16 mouse cellular contexts compared by ENCODE assay signal in the genomic region with DNA sequence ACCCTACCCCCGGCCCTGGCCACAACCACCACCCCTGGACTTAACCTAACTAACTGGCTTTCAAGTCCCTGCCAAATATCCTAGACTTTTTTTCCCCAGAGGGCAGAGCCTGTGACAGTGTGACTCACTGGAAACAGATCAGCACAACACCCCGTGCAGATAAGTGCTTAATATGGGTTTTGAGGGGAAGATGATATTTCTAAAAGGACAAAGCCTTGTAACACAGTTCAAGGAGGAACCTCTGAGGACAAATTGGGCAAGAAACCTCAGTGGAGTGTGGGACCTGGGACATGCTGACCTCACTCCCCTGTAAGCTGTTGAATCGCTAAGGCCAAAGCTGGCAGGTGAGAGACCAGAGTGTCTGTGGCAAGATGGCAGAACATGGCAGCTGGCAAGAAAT. TPM values are rescaled to one million over a fixed set of nuclear protein-coding genes. Genes with fewer than 3 reads are reported as not detected.
DNase-seq lines count a peak whose midpoint lies in the region; ATAC-seq lines count a peak whose summit lies in the region.
"Had no signal": no experiment of that assay in that cellular context is flagged by ENCODE, and none has a peak within 500 bp of the region (broad histone marks: within the 10 kb centered on the region; RNA-seq: fewer than 3 reads in every experiment).

No protein-coding gene starts in this region.

- no peaks in the 10 kb centered on the region for H3K36me3 ChIP-seq in heart, embryonic 12.5 days
- no peaks in the 10 kb centered on the region for H3K36me3 ChIP-seq in heart, embryonic 10.5 days
- H3K36me3 ChIP-seq in hindbrain, embryonic 14.5 days (replicated peaks; ENCODE audit: control insufficient read depth, insufficient read depth): no peaks in the 10 kb centered on the region
- H3K36me3 ChIP-seq: embryonic facial prominence, embryonic 13.5 days; liver, embryonic 13.5 days had no signal

- no peak overlapping the region for H3K27ac ChIP-seq in heart, embryonic 12.5 days (ENCODE audit: poor library complexity, severe bottlenecking)
- H3K27ac ChIP-seq in heart, embryonic 10.5 days: no peak overlapping the region
- H3K27ac ChIP-seq in hindbrain, embryonic 14.5 days: no peak overlapping the region
- H3K27ac ChIP-seq: embryonic facial prominence, embryonic 13.5 days; liver, embryonic 13.5 days had no signal

- H3K9ac ChIP-seq in heart, embryonic 12.5 days: no peak overlapping the region
- no peak overlapping the region for H3K9ac ChIP-seq in hindbrain, embryonic 14.5 days
- H3K9ac ChIP-seq: embryonic facial prominence, embryonic 13.5 days; liver, embryonic 13.5 days had no signal

- no peaks in the 10 kb centered on the region for H3K27me3 ChIP-seq in heart, embryonic 12.5 days (replicated peaks)
- no peaks in the 10 kb centered on the region for H3K27me3 ChIP-seq in heart, embryonic 10.5 days (ENCODE audit: insufficient read depth, poor library complexity, severe bottlenecking)
- H3K27me3 ChIP-seq in hindbrain, embryonic 14.5 days (ENCODE audit: control insufficient read depth, insufficient read depth, low read length): no peaks in the 10 kb centered on the region
- H3K27me3 ChIP-seq: embryonic facial prominence, embryonic 13.5 days had no signal

- H3K4me1 ChIP-seq in heart, embryonic 12.5 days (replicated peaks): 0 out of 2 replicates have a peak, but pooled peaks cover 4% of the 10 kb centered on the region
- H3K4me1 ChIP-seq in heart, embryonic 10.5 days: no peaks in the 10 kb centered on the region
- H3K4me1 ChIP-seq in hindbrain, embryonic 14.5 days (replicated peaks; ENCODE audit: control insufficient read depth, insufficient read depth, low read length): peaks cover 6% of the 10 kb centered on the region; the same call in 1 of the 2 replicates
- H3K4me1 ChIP-seq: embryonic facial prominence, embryonic 13.5 days; liver, embryonic 13.5 days had no signal

- intact Hi-C loops in left cerebral cortex, postnatal 25 days (cut with DNase I): no loop called here

- H3K4me2 ChIP-seq in heart, embryonic 12.5 days: 0 out of 2 replicates have a peak overlapping the region, but pooled peaks have one; percentile 7
- H3K4me2 ChIP-seq in hindbrain, embryonic 14.5 days (replicated peaks): peak overlapping the region; percentile 80
- H3K4me2 ChIP-seq: embryonic facial prominence, embryonic 13.5 days; liver, embryonic 13.5 days had no signal

- no peaks in the 10 kb centered on the region for H3K9me3 ChIP-seq in heart, embryonic 12.5 days (replicated peaks)
- no peaks in the 10 kb centered on the region for H3K9me3 ChIP-seq in heart, embryonic 10.5 days
- no peaks in the 10 kb centered on the region for H3K9me3 ChIP-seq in hindbrain, embryonic 14.5 days (ENCODE audit: control insufficient read depth, low read length)
- H3K9me3 ChIP-seq: embryonic facial prominence, embryonic 13.5 days had no signal

- ATAC-seq in heart, embryonic 12.5 days (ENCODE audit: insufficient number of reproducible peaks, low FRiP score): no peak
- ATAC-seq in hindbrain, embryonic 14.5 days (ENCODE audit: low FRiP score): no peak
- ATAC-seq in monocyte, adult 5-6 weeks (replicated peaks; ENCODE audit: insufficient number of reproducible peaks, low FRiP score, low TSS enrichment, poor library complexity, severe bottlenecking): 0 out of 2 replicates have a peak, but pooled peaks have one; percentile 47

- no peak overlapping the region for H3K4me3 ChIP-seq in heart, embryonic 12.5 days
- no peak overlapping the region for H3K4me3 ChIP-seq in heart, embryonic 10.5 days
- H3K4me3 ChIP-seq in hindbrain, embryonic 14.5 days (replicated peaks; ENCODE audit: low read length): peak overlapping the region; percentile 57
- H3K4me3 ChIP-seq: embryonic facial prominence, embryonic 13.5 days; liver, embryonic 13.5 days had no signal

- DNase-seq in heart, embryonic 10.5 days (ENCODE audit: low spot score): no peak
- DNase-seq in adrenal gland, postnatal 36 days: peak; percentile 21 to 41
- no peak for DNase-seq in hindbrain, embryonic 14.5 days (ENCODE audit: low spot score)
- no peak for DNase-seq in left cerebral cortex, adult 11 months (ENCODE audit: low spot score)
- no peak for DNase-seq in left cerebral cortex, postnatal 25 days (ENCODE audit: low spot score in 2 of 2)
- DNase-seq: cerebellum, adult 11 months; cerebellum, postnatal 36 days; gastrocnemius, postnatal 14 days; layer of hippocampus, adult 9-11 months; liver, embryonic 13.5 days; lung, postnatal 10 days; thymus, adult 2 months had no signal

- 62% methylated on average over 3 of the region's 3 CpGs for WGBS in heart, embryonic 12.5 days
- WGBS in heart, embryonic 10.5 days: 74% methylated on average over 3 of the region's 3 CpGs
- WGBS in hindbrain, embryonic 14.5 days: 86% methylated on average over 3 of the region's 3 CpGs

RNA-seq across cellular contexts. Expression of a gene that starts 2.6 kb away (rescaled TPM):
- polyA plus RNA-seq in heart, embryonic 12.5 days (2016; fragmentation: Nextera tagmentation; extraction: Ambion mirVana): 5.7 and 6.5 TPM in 2 replicates
- 7.8 and 8.0 TPM in 2 replicates for polyA plus RNA-seq in heart, embryonic 10.5 days (2016; fragmentation: Nextera tagmentation; extraction: Ambion mirVana)
- 10 to 100 TPM in 1 of 2 experiments, 1 to 10 TPM in 1; 7.9 to 25.9 TPM for total RNA-seq in adrenal gland, postnatal 36 days (2021)
- polyA plus RNA-seq in hindbrain, embryonic 14.5 days (2014; fragmentation: Nextera tagmentation; extraction: Ambion mirVana): 96.4 and 97.0 TPM in 2 replicates
- 1.3 TPM in 1 of 3 replicates, not detected in the others for total RNA-seq in monocyte, adult 5-6 weeks (2017)
- total RNA-seq in left cerebral cortex, postnatal 25 days (2021): 10 to 100 TPM; 32.1 to 40.6 TPM
- total RNA-seq: hematopoietic stem cell, adult 5-6 weeks had no signal

RNA-seq across cellular contexts. Expression of a gene that starts 8.3 kb away (rescaled TPM):
- polyA plus RNA-seq in heart, embryonic 12.5 days (2016; fragmentation: Nextera tagmentation; extraction: Ambion mirVana): 111 TPM in 2 replicates
- 108 and 118 TPM in 2 replicates for polyA plus RNA-seq in heart, embryonic 10.5 days (2016; fragmentation: Nextera tagmentation; extraction: Ambion mirVana)
- total RNA-seq in adrenal gland, postnatal 36 days (2021): 100 to 1,000 TPM; 163 to 224 TPM
- polyA plus RNA-seq in hindbrain, embryonic 14.5 days (2014; fragmentation: Nextera tagmentation; extraction: Ambion mirVana): 34.5 and 38.3 TPM in 2 replicates
- total RNA-seq in monocyte, adult 5-6 weeks (2017): 21.7 to 40.5 TPM (median 35.6 TPM) in 3 replicates
- 10 to 100 TPM; 26.1 to 27.2 TPM for total RNA-seq in left cerebral cortex, postnatal 25 days (2021)

RNA-seq across cellular contexts. Expression of a gene that starts 58.7 kb away (rescaled TPM):
- polyA plus RNA-seq in heart, embryonic 12.5 days (2016; fragmentation: Nextera tagmentation; extraction: Ambion mirVana): 17.0 and 18.7 TPM in 2 replicates
- polyA plus RNA-seq in heart, embryonic 10.5 days (2016; fragmentation: Nextera tagmentation; extraction: Ambion mirVana): 9.9 and 15.7 TPM in 2 replicates
- 10 to 100 TPM; 10.9 to 19.1 TPM for total RNA-seq in adrenal gland, postnatal 36 days (2021)
- 0.83 and 1.2 TPM in 2 replicates for polyA plus RNA-seq in hindbrain, embryonic 14.5 days (2014; fragmentation: Nextera tagmentation; extraction: Ambion mirVana)
- 35.9 to 86.3 TPM (median 41.4 TPM) in 3 replicates for total RNA-seq in monocyte, adult 5-6 weeks (2017)
- under 1 TPM; 0.69 to 0.71 TPM for total RNA-seq in left cerebral cortex, postnatal 25 days (2021)

Comparison
In these comparisons a context has a peak if more than half of its experiments do, and no peak if none do; other contexts are left out.
1. DNase-seq: peak in adrenal gland, postnatal 36 days (2 of 2); none in heart, embryonic 10.5 days (single experiment), hindbrain, embryonic 14.5 days (single experiment), left cerebral cortex, adult 11 months (single experiment) and left cerebral cortex, postnatal 25 days (0 of 2).
2. RNA of a gene that starts 58.7 kb away (total RNA-seq): 35.9 to 86.3 TPM in monocyte, adult 5-6 weeks and 10.9 to 19.1 TPM in adrenal gland, postnatal 36 days; 0.69 to 0.71 TPM in left cerebral cortex, postnatal 25 days; every median in the first group is over 4 times any median in the second.